Mouse (Mus musculus) left cerebral cortex, adult 9 months (tissue): ENCODE results near the gene Mob4.

Experiments
- DNase-seq, 2 experiments: peaks; one replicate each; pipeline ENCODE4 v3.0.0; 2022; ENCODE audit warnings: low spot score in 2 of 2

The Mob4 gene

DNA sequence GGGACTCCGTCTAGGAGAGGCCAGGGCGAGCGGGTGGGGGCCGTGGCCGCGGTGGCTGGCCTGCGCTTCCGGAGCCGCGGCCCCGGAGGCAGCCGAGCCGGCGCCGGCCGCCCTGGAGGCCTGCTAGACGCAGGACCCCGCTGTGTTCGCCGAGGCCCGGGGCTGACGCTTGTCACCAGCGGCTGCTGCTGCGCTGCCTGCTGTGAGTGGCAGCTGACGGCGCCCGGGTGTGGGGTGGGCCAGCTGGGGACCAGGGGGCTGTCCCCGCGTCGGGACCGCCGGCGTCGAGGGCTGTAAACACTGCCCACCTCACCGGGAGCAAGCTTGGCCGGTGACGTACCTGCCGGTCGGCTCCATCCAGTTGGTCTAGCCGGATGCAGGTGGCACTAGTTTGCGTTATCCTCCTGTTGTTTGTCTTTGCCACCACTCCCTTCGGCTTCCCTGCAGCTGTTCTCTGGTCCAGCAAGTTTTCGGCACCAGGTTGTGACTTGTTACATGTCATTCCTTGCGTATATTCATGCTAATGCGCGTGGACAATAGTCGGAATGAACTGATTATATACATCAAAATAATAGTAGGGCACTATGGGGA is 488 bp downstream of the Mob4 start:
- peak; percentile 15 to 43 for DNase-seq

DNA sequence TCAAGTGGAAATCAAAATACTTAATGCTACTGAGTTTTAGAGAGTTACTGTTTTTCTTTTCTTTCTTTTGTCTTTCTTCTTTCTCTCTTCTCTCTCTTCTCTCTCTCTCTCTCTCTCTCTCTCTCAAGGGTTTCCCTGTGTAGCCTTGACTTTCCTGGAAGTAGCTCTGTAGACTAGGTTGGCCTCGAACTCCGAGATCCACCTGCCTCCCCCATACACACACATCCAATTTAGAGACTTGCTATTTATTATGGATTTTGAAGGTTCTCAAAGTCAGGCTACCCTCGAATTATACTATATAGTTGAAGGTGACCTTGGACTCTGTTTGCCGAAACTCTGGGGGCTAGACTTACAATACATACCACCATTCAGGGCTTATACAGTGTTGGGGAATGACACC is 1.3 kb downstream of the Mob4 start:
- DNase-seq: no peak

GRCm38 (mm10) chr1:55133173-55133572 is 2.1 kb downstream of the Mob4 start:
- DNase-seq: no peak

GRCm38 (mm10) chr1:55134301-55134700 is 3.3 kb downstream of the Mob4 start:
- DNase-seq: no peak

DNA sequence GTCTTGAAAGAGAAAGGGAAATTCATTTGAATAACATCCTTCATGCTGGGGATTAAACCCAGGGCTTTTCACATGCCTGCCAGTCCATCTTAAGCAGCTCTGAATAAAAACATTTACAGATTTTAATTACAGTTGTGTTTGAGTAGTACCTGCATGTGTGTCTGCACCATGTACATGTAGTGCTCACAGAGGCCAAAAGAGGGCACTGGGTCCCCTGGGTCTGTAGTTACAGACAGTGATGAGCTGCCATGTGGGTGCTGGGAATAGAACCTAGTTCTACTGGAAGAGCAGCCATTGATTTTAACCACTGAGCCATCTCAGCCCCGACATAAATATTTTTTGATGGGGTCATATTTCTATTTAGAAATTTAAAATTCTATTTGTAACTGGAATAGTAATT is 4.8 kb downstream of the Mob4 start:
- DNase-seq: no peak

GRCm38 (mm10) chr1:55144338-55144737 is 13.3 kb downstream of the Mob4 start:
- DNase-seq: no peak

GRCm38 (mm10) chr1:55145556-55145955 is 14.5 kb downstream of the Mob4 start:
- no peak for DNase-seq

- DNase-seq: no peak
Observed at GRCm38 (mm10) chr1:55157329-55157728, 26.3 kb downstream of the Mob4 start.

DNA sequence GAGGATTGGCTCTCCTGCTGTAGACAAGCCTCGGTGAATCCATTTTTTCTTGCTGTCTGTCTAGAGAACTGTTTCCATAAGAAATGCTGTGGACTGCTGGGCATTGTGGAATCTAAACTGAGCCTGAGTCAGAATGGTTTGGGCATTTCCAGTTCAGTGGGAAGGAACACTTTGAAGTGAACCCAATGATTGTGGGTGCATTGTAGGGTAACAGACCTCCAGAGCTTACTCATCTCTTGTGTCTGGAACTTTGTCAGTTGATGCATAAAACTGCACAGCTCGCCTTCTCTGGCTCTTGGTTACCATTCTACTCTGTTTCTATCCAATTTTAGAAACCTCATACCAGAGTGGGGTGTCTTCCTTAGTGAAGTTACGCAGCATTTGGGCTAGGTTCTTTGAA is 27.2 kb downstream of the Mob4 start:
- DNase-seq: peak in 1 of 2 experiments; percentile 32

DNA sequence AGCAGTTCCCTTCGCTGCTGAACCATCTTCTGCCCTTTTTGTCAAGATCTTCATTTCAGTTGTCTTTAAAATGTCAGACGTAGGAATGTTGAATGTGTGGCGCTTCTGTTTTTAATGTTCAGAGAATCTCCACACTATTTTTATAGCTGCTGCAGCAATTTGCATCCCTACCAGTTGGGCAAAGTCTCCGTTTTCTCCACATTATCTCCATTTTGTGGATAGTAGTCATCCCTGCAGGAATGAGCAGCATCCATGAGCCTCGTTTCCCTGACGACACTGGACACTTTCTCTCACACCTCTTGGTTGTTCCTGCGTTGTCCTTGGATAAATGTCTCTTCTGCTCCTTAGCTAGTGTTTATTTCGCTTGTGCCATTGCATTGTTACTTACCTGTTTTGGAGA is 27.8 kb downstream of the Mob4 start:
- peak in 1 of 2 experiments; percentile 22 for DNase-seq

DNA sequence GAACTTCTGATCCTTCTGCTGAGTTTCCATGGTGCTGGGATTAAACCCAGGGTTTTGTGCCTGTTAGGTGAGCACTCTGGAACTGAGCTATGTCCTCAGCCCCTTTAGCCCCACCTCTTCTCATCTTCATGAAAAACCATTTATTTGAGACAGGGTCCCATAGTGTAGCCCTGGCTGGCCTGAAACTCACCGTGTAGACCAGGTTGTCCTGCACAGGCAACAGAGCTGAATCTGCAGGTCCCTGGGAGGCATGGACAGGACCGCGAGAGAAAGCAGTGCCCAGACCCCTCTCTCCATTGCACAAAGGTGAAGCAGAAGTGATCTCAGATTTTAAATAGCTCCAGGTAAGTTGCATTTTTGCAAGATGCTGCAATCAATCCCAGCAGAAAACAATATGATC is 29.2 kb downstream of the Mob4 start:
- no peak for DNase-seq

DNA sequence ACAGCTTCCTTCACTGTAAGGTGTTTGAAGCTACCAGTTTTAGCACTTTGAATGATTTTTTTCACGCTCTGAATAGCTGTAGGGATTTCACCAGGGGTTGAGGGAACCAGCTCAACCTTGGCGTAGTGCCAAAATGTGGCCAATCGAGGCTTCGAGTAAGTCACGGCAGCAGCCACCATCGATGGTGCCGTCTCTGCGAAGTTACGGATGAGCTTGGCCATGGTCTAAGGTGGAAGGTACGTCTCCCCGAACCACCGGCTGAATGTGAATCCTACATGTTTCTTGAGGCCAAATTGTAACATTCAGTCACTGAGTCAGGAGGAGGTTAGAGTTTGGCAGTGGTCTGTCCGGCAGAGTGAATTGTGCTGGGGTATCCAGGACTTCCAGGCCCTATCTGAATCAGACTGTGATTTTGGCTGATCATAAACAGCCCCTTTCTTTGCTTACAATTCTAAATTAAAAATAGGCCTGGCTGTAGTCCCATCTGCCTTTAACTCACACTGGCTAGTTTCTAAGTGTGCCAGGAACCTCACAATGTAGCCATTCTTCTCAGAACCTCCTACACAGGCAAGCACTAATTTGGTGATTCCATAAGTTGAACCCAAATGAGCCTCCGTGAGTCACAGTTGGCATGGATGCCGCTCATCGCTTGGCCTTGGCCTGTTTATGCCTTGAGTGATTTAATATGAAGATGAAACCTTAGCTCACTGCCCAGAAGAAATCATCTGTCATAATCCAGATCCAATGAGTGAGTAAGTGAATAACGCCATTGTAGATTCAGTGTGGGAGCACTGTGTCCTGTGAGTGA is 30.0 kb downstream of the Mob4 start:
- DNase-seq: peak; percentile 70 to 82

DNA sequence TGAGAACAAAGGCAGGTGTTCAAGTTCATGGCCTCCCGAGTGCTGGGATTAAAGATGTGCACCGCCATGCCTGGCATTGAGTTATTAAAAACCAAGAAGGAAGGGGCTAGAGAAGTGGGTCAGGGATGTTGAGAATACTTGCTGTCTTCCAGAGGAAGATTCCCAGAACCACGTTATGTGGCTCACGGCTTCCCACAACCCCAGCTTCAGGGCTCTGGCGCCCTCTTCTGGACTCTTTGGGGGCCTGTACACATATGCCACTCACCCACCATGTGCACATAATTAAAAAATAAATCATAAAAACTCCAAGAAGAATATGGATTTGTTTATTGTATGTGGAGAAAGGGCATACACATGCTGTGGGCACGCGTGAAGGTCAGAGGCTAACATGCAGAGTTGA is 30.9 kb downstream of the Mob4 start:
- DNase-seq: no peak

DNA sequence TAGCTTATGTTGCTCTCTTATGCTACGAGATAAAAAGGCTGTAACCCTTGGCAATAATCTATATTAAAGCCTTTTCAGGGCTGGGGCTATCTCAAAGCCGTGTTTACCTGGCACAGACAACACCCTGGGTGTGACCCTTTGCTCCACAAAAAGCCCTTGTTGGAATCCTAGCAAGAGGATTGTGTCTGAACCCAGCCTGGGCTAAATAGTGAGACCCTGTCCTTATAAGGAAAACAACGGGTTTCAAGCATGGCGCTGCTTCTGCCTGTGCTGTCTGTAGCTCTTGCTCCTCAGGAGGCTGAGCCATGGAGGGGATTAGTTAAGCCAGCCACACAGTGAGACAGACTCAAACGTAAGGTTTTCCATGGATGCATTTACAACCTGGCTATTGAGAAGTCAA is 31.8 kb downstream of the Mob4 start:
- DNase-seq: no peak

- no peak for DNase-seq
Observed at GRCm38 (mm10) chr1:55164005-55164404, 33.0 kb downstream of the Mob4 start.

GRCm38 (mm10) chr1:55167560-55167959 is 36.5 kb downstream of the Mob4 start:
- no peak for DNase-seq

- no peak for DNase-seq
Observed at GRCm38 (mm10) chr1:55168591-55168990, 37.6 kb downstream of the Mob4 start.

DNA sequence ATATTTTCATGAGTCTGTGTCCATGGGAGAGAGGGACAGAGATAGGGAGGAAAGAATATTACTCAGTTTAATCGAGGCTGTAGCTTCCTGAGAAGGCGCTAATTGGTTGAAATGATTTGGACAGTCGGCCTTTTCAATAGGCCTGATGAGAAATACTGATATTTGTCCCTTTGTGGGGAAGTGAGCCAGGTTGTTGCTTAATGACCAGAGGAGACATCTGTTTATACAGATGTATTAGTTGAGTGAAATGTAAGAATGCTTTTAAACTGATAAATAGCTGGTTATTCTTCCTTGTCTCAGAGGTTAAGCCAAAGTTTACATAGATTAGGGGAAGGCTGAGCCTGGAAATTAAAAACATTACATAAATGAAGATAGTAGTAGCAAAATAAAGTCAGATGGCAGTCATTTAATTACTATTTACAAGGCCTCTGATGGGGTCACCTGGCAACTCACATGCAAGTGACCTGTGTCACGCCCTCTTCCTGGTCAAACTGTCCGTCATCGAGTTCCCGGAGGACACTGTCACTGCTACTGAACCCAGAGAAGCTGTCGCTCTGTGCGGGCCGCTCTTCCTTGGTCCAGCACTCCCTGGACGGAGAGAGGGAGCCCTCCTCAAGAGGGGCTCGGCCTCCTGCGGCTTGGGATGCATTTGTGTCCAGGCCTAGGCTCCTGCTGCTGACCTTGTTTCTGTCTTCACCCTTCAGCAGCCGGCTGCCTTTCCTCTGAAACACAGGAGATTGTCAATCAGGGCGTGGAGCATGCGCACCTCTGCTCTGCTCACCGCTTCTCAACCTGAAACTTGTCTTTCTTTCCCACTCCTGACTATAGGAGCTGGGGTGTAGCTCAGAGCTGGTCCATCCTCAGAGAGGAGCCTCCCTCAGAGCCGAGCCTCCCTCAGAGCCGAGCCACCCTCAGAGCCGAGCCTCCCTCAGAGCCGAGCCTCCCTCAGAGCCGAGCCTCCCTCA is 40.6 kb downstream of the Mob4 start:
- DNase-seq: no peak

DNA sequence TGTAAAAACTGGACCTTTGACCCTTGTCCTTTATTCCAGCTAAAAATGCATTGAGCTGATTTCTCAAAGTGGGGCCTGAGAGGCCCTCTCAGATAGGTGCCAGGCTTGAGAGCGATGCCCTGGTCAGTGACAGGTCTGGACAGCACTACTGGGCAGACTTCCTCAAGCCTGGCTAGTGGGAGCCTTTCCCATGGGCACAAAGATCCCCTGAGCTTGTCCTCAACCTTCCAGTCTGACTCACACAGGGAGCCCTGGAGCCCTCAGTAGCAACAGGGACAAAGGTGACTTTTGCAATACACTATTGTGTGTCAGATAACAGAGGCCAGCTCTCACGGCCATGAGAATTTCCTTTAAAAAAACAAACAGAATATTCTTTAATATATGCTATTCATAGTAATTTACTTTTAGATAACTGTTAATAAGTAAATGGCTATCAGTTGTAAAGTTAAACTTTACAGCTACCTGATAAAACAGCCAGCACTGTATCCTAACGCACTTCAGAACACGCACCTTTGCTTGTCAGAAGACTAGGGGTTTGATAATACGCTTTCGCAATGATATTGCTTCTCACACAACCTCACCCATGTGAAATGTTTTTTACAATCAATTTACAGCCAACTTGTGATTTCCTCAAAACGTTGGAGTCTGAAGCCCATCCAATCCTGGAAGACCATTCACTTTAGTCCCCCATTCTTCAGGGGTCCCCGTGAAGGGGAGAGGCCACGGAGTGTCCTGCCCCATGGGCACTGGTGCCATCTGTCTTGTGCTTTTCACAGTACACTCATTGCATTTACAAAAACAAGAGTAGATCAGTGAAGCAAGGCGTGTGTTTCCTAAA is 42.9 kb downstream of the Mob4 start:
- no peak for DNase-seq

- no peak for DNase-seq
Observed at GRCm38 (mm10) chr1:55174558-55175034, 43.6 kb downstream of the Mob4 start.

DNA sequence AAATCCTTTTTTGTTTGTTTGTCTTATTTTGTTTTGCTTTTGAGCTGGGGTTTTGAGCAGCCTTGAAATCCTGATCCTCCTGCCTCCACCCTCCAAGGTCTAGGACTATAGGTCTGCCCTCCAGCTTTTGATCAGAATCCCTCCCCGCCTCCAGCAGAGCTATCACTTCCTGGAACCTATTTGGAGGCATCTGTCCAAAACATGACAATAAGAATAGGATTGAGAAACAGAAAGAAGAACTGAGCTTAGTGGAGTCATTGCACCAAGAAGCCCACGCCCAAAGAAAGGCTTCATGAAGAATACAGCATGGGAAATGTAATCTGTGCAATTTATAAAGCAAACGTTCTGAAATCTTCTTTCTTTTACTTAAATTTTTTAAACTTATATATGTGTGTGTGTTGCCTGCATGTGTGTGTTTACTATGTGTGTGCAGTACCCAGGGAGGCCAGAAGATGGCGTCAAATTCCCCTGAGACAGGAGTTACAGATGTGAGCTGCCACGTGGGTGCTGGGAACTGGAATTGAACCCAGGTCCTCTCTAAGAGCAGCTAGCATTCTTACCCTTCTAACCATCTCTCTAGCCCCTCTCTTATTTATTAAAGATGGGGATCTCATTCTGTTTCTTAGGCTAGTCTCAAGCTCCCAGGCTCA is 49.0 kb downstream of the Mob4 start:
- DNase-seq: no peak
